Mouse (Mus musculus) hindlimb bud, embryonic 11.5 days (tissue): ENCODE results near the gene Eme2.

Experiments used
- DNase-seq: peaks from one replicate; pipeline ENCODE4 v3.0.0-alpha.2; 2012; ENCODE audit warnings: low read depth, low spot score; ENCODE audit errors: extremely low spot score

Eme2 gene

GRCm38 (mm10) chr17:24841133-24841532 lies 53.8 kb downstream of the Eme2 start:
- no peak for DNase-seq

GRCm38 (mm10) chr17:24840341-24840740 lies 54.5 kb downstream of the Eme2 start:
- no peak for DNase-seq

- no peak for DNase-seq
Measured at GRCm38 (mm10) chr17:24839842-24840241, 55.0 kb downstream of the Eme2 start, which contains the start of gene Hagh. Hagh (plus strand) TSS chr17:24840143.
